Mouse (Mus musculus) G1E-ER4 (cell line): ENCODE results near the gene Gdpd5. TPM values are rescaled to one million over a fixed set of nuclear protein-coding genes. Genes with fewer than 3 reads are reported as not detected.

Experiments
- GATA1 ChIP-seq: IDR thresholded peaks from one replicate; pipeline ENCODE4 v1.8.0; 2012; ENCODE audit warnings: low read length, inconsistent platforms
- polyA plus RNA-seq: library from polyadenylated mRNA; stranded (reverse); fragments of >175 nt; gene quantifications from 2 replicates; pipeline ENCODE4 v1.2.3, GENCODE M21; 2012

Gene Gdpd5
- polyA plus RNA-seq, 1 experiment: 0.11 TPM

- no peak for TF ChIP-seq GATA1
Observed at GRCm38 (mm10) chr7:99358371-99358770, 22.8 kb upstream of the Gdpd5 start.

- TF ChIP-seq GATA1: no peak
Observed at GRCm38 (mm10) chr7:99360021-99360802, 21.0 kb upstream of the Gdpd5 start.

GRCm38 (mm10) chr7:99360803-99361414 lies 20.3 kb upstream of the Gdpd5 start:
- no peak for TF ChIP-seq GATA1

GRCm38 (mm10) chr7:99362137-99362536 lies 19.1 kb upstream of the Gdpd5 start:
- no peak for TF ChIP-seq GATA1

- TF ChIP-seq GATA1: no peak
Observed at GRCm38 (mm10) chr7:99365069-99365468, 16.1 kb upstream of the Gdpd5 start.

GRCm38 (mm10) chr7:99366716-99367115 lies 14.5 kb upstream of the Gdpd5 start:
- no peak for TF ChIP-seq GATA1

GRCm38 (mm10) chr7:99375455-99375854 lies 5.8 kb upstream of the Gdpd5 start:
- TF ChIP-seq GATA1: no peak

- no peak for TF ChIP-seq GATA1
Observed at GRCm38 (mm10) chr7:99378870-99379269, 2.3 kb upstream of the Gdpd5 start.

GRCm38 (mm10) chr7:99380491-99381213 lies 562 bp upstream of the Gdpd5 start:
- no peak for TF ChIP-seq GATA1

GRCm38 (mm10) chr7:99382088-99383000 lies 1.1 kb downstream of the Gdpd5 start:
- TF ChIP-seq GATA1: no peak

- no peak for TF ChIP-seq GATA1
Observed at GRCm38 (mm10) chr7:99383246-99383645, 2.0 kb downstream of the Gdpd5 start.

GRCm38 (mm10) chr7:99384101-99384611 lies 2.9 kb downstream of the Gdpd5 start:
- no peak for TF ChIP-seq GATA1

GRCm38 (mm10) chr7:99386030-99386429 lies 4.8 kb downstream of the Gdpd5 start:
- no peak for TF ChIP-seq GATA1

- no peak for TF ChIP-seq GATA1
Observed at GRCm38 (mm10) chr7:99386811-99387210, 5.6 kb downstream of the Gdpd5 start.

GRCm38 (mm10) chr7:99387356-99387755 lies 6.1 kb downstream of the Gdpd5 start:
- no peak for TF ChIP-seq GATA1
